Comparison of ENCODE assay signal across 8 mouse cellular contexts in genomic region chr11:94211124-94211603, GRCm38 (mm10). TPM values are rescaled to one million over a fixed set of nuclear protein-coding genes. Genes with fewer than 3 reads are reported as not detected.
A peak's percentile ranks its signal among the peaks of the same experiment; 100 is the strongest.
DNase-seq lines count a peak whose midpoint lies in the region; ATAC-seq lines count a peak whose summit lies in the region.

TSS of gene Tob1 (plus strand) at chr11:94211454.

- peak within 1 kb of the TSS; percentile 98 for H3K4me3 ChIP-seq in heart, embryonic 13.5 days
- H3K4me3 ChIP-seq in liver, embryonic 12.5 days, result peak within 1 kb of the TSS; percentile 97
- peak within 1 kb of the TSS; percentile 96 for H3K4me3 ChIP-seq in stomach, embryonic 15.5 days (replicated peaks)

- peak within 1 kb of the TSS; percentile 100 for H3K9ac ChIP-seq in heart, embryonic 13.5 days
- peak within 1 kb of the TSS; percentile 98 for H3K9ac ChIP-seq in liver, embryonic 12.5 days
- H3K9ac ChIP-seq in stomach, embryonic 15.5 days, result peak within 1 kb of the TSS; percentile 96

- peak; percentile 99 for DNase-seq in CD4-positive helper T cell, adult 2 months (ENCODE audit: low read depth, low spot score)
- DNase-seq in brain, embryonic 18.5 days (ENCODE audit: low read depth, low spot score), result peak; percentile 100
- DNase-seq in kidney, postnatal 10 days, result peak; percentile 99
- peak; percentile 97 to 98 for DNase-seq in natural killer cell, adult 2 months (ENCODE audit: low spot score in 2 of 2)

- H3K9me3 ChIP-seq in heart, embryonic 13.5 days, result no peaks in the 10 kb centered on the region
- H3K9me3 ChIP-seq in liver, embryonic 12.5 days (replicated peaks), result no peaks in the 10 kb centered on the region
- H3K9me3 ChIP-seq in stomach, embryonic 15.5 days, result no peaks in the 10 kb centered on the region

- ATAC-seq in erythroid progenitor cell, adult 5-6 weeks (replicated peaks; ENCODE audit: low FRiP score, poor library complexity, severe bottlenecking), result peak; percentile 90
- peak; percentile 96 for ATAC-seq in heart, embryonic 13.5 days (ENCODE audit: extremely low read depth, insufficient number of reproducible peaks, low FRiP score, low TSS enrichment)
- peak; percentile 93 for ATAC-seq in liver, embryonic 12.5 days
- peak; percentile 96 for ATAC-seq in stomach, embryonic 15.5 days (ENCODE audit: insufficient read depth, low FRiP score, low read depth)

- H3K36me3 ChIP-seq in heart, embryonic 13.5 days, result peaks cover 18% of the 10 kb centered on the region
- peaks cover 16% of the 10 kb centered on the region for H3K36me3 ChIP-seq in liver, embryonic 12.5 days
- peaks cover 5% of the 10 kb centered on the region; the same call in 1 of the 2 replicates for H3K36me3 ChIP-seq in stomach, embryonic 15.5 days

- H3K27ac ChIP-seq in heart, embryonic 13.5 days (replicated peaks), result peak within 1 kb of the TSS; percentile 100
- peak within 1 kb of the TSS; percentile 95 for H3K27ac ChIP-seq in liver, embryonic 12.5 days
- H3K27ac ChIP-seq in stomach, embryonic 15.5 days, result peak within 1 kb of the TSS; percentile 99

- 1% methylated on average over 33 of the region's 55 CpGs for WGBS in heart, embryonic 13.5 days
- WGBS in liver, embryonic 12.5 days (ENCODE audit: insufficient replicate concordance), result under 1% methylated on average over 51 of the region's 55 CpGs
- WGBS in stomach, embryonic 15.5 days, result under 1% methylated on average over 54 of the region's 55 CpGs

- H3K4me2 ChIP-seq in heart, embryonic 13.5 days, result peak within 1 kb of the TSS; percentile 99
- H3K4me2 ChIP-seq in liver, embryonic 12.5 days, result peak within 1 kb of the TSS; percentile 99
- H3K4me2 ChIP-seq in stomach, embryonic 15.5 days, result peak within 1 kb of the TSS; percentile 99

- peaks cover 38% of the 10 kb centered on the region for H3K4me1 ChIP-seq in heart, embryonic 13.5 days
- H3K4me1 ChIP-seq in liver, embryonic 12.5 days, result peaks cover 32% of the 10 kb centered on the region
- no peaks in the 10 kb centered on the region for H3K4me1 ChIP-seq in stomach, embryonic 15.5 days

- no peaks in the 10 kb centered on the region for H3K27me3 ChIP-seq in heart, embryonic 13.5 days (replicated peaks)
- H3K27me3 ChIP-seq in liver, embryonic 12.5 days (replicated peaks), result peaks cover 3% of the 10 kb centered on the region; the same call in 1 of the 2 replicates
- no peaks in the 10 kb centered on the region for H3K27me3 ChIP-seq in stomach, embryonic 15.5 days (replicated peaks)

RNA-seq across cellular contexts. Expression of gene Tob1, which starts in this region (rescaled TPM):
- 8.6 and 11.3 TPM in 2 replicates for total RNA-seq in erythroid progenitor cell, adult 5-6 weeks (2015; ENCODE audit: low replicate concordance)
- 6.8 and 8.5 TPM in 2 replicates for total RNA-seq in erythroid progenitor cell, adult 5-6 weeks (2017; ENCODE audit: low replicate concordance)
- polyA plus RNA-seq in heart, embryonic 13.5 days (2015; fragmentation: Nextera tagmentation; extraction: Ambion mirVana), result 26.1 and 29.9 TPM in 2 replicates
- 13.6 and 13.8 TPM in 2 replicates for polyA plus RNA-seq in liver, embryonic 12.5 days (2016; fragmentation: Nextera tagmentation; extraction: Ambion mirVana)
- polyA plus RNA-seq in stomach, embryonic 15.5 days (2015; fragmentation: Nextera tagmentation; extraction: Ambion mirVana), result 54.8 and 65.2 TPM in 2 replicates

Comparison
In these comparisons a context has a peak if more than half of its experiments do, and no peak if none do; other contexts are left out.
1. Peak in every context shown above with its lines: DNase-seq, ATAC-seq, H3K4me3 ChIP-seq and H3K27ac ChIP-seq.